Mouse (Mus musculus) embryonic facial prominence, embryonic 10.5 days (tissue): ENCODE results near the gene Vmp1. TPM values are rescaled to one million over a fixed set of nuclear protein-coding genes. Genes with fewer than 3 reads are reported as not detected.

ENCODE experiments used
- DNase-seq: peaks from one replicate; pipeline ENCODE4 v3.0.0-alpha.2; 2017; ENCODE audit warnings: low spot score
- H3K27ac ChIP-seq: fragments of 300-500 bp; sonication (generic); replicated peaks from 2 replicates; pipeline ENCODE4 v1.5.1; 2016; ENCODE audit warnings: mild to moderate bottlenecking
- H3K27me3 ChIP-seq: fragments of 300-500 bp; sonication (generic); replicated peaks from 2 replicates; pipeline ENCODE4 v1.6.1; 2016; ENCODE audit warnings: low read depth, mild to moderate bottlenecking; ENCODE audit not compliant: poor library complexity, severe bottlenecking
- H3K36me3 ChIP-seq: fragments of 300-500 bp; sonication (generic); replicated peaks from 2 replicates; pipeline ENCODE4 v1.6.1; 2016; ENCODE audit warnings: mild to moderate bottlenecking, moderate library complexity
- H3K4me1 ChIP-seq: fragments of 300-500 bp; sonication (generic); 2 replicates; pipeline ENCODE4 v1.6.1; 2016
- H3K4me3 ChIP-seq: fragments of 300-500 bp; sonication (generic); 2 replicates; pipeline ENCODE4 v1.5.1; 2016; ENCODE audit warnings: mild to moderate bottlenecking, moderate library complexity
- H3K9me3 ChIP-seq: fragments of 300-500 bp; sonication (generic); 2 replicates; pipeline ENCODE4 v1.6.1; 2016; ENCODE audit warnings: mild to moderate bottlenecking
- WGBS: fragments of 180-500 bp; shearing (Covaris S2); methylation state at CpG from one replicate; pipeline ENCODE4 v1.1.7; 2016; 5-methylcytosine and 5-hydroxymethylcytosine counted together
- polyA plus RNA-seq: library from polyadenylated mRNA; unstranded; fragments of >200 nt; fragmentation: Nextera tagmentation; extraction: Ambion mirVana; gene quantifications from 2 replicates; pipeline ENCODE4 v1.2.1, GENCODE M21; 2016

The Vmp1 gene
- polyA plus RNA-seq, 1 experiment from 2014 or later = 84.9 TPM

DNA sequence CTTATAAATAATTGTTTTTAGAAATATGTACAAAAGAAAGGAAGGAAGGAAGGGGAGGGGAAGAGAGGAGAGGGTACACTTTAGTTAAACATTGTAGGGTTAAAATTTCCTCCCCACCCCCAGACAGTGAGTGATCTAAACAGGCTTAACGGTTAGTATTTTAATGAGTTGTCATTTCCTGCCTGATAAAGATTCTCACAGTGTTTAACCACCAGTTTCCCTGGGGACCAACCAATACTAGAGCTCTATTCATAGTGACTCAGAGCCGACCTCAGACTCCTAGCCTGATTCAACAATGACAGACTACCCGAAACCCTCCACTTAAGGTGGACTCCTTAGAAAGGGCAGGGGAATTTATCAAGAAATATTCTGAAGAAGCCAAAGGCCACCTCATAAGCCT is 90.6 kb downstream of the Vmp1 start:
- H3K36me3 ChIP-seq = peaks cover 4% of the 10 kb centered on the region; the same call in 1 of the 2 replicates
- no peaks in the 10 kb centered on the region for H3K27me3 ChIP-seq
- WGBS = 32% methylated on average over 3 of the region's 3 CpGs
- H3K4me1 ChIP-seq = peaks cover 7% of the 10 kb centered on the region
- DNase-seq = no peak
- H3K27ac ChIP-seq = no peak overlapping the region
- H3K4me3 ChIP-seq = no peak overlapping the region
- no peaks in the 10 kb centered on the region for H3K9me3 ChIP-seq

DNA sequence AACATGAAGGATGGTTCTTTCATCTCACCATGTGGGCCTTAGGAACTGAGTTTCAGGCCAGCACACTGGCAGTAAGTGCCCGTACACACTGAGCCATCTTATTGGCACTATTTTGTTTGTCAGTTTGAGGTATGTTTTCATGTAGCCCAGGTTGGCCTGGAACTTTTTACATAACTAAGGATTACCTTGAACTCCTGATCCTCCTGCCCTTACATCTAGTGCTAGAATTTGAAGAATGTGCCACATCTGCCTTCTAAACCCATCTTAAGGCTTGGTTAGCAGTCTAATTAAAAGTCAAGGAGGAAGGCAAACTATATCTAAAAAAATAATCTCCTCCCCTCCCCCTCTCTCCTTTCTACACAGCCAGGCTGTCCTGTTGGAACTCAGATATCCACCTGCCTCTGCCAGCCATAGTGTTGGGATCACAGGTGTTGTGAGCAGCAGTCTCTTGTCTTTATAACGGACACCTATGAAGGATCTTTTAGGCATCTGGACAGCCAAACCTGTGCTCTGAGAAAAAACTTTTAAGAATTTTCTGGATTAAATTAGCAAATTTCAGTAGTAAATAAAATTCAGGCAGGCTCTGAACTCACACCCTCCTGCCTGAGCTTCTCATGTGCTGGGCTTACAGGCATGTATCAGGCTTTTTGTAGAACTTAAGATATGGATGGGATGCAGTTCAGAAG is 91.6 kb downstream of the Vmp1 start:
- Histone ChIP-seq H3K4me1 (peaks cover 17% of the 10 kb centered on the region), H3K9me3 (no peaks in the 10 kb centered on the region), H3K4me3 (no peak overlapping the region), H3K27ac (no peak overlapping the region), H3K27me3 (no peaks in the 10 kb centered on the region), H3K36me3 (peaks cover 4% of the 10 kb centered on the region; the same call in 1 of the 2 replicates)
- DNase-seq = no peak
- 86% methylated on average over 2 of the region's 2 CpGs for WGBS

DNA sequence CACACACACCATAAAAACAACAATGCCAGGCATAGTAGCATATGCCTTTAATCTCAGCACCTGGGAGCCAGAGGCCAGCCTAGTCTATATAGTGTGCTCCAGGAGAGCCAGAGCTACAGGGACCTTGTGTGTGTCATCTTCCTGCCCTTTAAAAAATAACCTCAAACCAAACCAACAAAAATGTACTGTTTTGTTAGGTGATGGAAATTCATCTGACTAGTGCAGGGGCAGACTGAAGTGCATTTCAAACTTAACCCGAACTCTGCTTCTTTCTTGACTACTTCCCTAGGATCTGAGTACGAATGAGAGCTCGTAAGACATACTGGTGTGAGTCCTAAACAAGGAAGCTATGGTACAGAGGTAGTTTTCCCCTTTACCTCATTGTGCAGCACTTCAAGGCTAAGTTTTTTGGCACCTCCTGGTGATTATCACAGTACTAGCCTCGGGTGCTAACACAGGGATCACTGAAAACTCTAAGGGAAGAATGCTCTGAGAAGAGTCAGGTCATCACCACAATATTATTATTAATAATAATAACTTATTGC is 92.3 kb downstream of the Vmp1 start:
- peaks cover 4% of the 10 kb centered on the region; the same call in 1 of the 2 replicates for H3K36me3 ChIP-seq
- no peak overlapping the region for H3K4me3 ChIP-seq
- 86% methylated on average over 4 of the region's 4 CpGs for WGBS

DNA sequence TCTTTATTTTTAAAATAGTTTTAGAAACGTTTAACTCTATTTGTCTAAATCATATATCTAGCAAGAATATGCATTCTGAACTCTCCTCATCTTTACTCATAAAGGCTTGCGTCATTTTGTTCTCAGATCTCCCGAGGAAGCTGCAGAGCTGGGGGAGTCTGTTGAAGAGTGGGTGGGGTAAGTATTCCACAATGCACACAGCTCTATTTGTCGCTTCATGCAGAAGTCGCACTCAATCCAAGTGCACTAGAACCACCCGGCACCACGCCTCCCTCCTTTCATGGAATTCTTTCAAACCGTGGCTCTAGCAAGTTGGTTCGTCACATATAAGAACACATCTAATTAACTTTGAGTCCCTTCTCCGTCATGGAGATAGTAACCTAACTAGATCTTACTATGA is 93.1 kb downstream of the Vmp1 start:
- H3K4me1 ChIP-seq = peaks cover 29% of the 10 kb centered on the region
- 89% methylated on average over 10 of the region's 10 CpGs for WGBS
- H3K36me3 ChIP-seq = peaks cover 4% of the 10 kb centered on the region; the same call in 1 of the 2 replicates
- DNase-seq = no peak
- H3K27me3 ChIP-seq = no peaks in the 10 kb centered on the region
- H3K27ac ChIP-seq = no peak overlapping the region
- no peak overlapping the region for H3K4me3 ChIP-seq
- H3K9me3 ChIP-seq = no peaks in the 10 kb centered on the region

More for the DNA sequence above, 92.3 kb downstream of the Vmp1 start:
- H3K9me3 ChIP-seq = no peaks in the 10 kb centered on the region
- no peak for DNase-seq
- peaks cover 24% of the 10 kb centered on the region for H3K4me1 ChIP-seq
- H3K27me3 ChIP-seq = no peaks in the 10 kb centered on the region
- H3K27ac ChIP-seq = no peak overlapping the region

DNA sequence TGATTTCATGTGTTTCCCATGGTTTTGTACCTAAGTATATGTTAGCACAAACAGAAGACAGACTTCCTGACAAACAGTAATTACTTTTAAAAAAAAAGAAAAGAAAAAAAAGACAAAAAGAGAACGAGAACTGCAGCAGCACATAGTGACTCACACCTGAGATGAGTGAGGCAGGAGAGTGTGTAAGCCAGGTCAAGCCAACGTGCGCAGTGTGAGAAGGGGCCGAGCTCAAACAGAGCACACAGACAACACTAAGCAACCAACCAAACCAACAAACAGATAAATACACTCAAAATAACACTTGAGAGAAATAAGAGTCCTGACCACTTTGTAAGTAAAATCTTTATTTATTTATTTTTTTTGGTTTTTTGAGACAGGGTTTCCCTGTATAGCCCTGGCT is 93.6 kb downstream of the Vmp1 start:
- Histone ChIP-seq H3K9me3 (no peaks in the 10 kb centered on the region), H3K36me3 (peaks cover 4% of the 10 kb centered on the region; the same call in 1 of the 2 replicates), H3K27ac (no peak overlapping the region), H3K27me3 (no peaks in the 10 kb centered on the region), H3K4me1 (peaks cover 34% of the 10 kb centered on the region), H3K4me3 (no peak overlapping the region)
- 90% methylated on average over 4 of the region's 4 CpGs for WGBS
- DNase-seq = no peak

DNA sequence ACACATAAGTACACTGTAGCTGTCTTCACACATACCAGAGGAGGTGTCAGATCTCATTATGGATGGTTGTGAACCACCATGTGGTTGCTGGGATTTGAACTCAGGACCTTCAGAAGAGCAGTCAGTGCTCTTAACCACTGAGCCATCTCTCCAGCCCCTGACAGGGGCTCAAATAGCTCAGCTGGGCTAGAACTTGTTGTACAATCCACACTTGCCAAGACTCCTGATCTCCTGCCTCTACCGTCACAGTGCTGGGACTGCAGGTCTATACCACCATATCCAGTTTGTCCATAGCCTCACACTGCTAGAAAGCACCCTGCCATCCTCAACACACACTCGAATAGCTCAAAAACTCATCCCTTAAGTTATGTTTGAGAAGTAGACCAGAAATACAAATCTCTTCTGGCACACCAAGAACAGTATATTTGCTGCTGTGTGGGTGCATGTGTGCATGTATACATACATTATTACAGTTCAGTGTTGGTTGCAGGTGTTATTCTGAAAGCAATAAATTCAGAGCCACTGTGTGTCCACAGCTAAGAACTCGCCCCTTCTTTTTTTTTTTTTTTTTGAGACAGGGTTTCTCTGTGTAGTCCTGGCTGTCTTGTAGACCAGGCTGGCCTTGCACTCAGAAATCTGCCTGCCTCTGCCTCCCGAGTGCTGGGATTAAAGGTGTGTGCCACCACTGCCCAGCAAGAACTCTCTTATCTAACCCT is 94.9 kb downstream of the Vmp1 start:
- DNase-seq = no peak
- 93% methylated on average over 4 of the region's 4 CpGs for WGBS
- Histone ChIP-seq H3K36me3 (peaks cover under 1% of the 10 kb centered on the region; the same call in 1 of the 2 replicates), H3K27ac (no peak overlapping the region), H3K4me3 (no peak overlapping the region), H3K27me3 (no peaks in the 10 kb centered on the region), H3K9me3 (no peaks in the 10 kb centered on the region), H3K4me1 (peaks cover 35% of the 10 kb centered on the region)

DNA sequence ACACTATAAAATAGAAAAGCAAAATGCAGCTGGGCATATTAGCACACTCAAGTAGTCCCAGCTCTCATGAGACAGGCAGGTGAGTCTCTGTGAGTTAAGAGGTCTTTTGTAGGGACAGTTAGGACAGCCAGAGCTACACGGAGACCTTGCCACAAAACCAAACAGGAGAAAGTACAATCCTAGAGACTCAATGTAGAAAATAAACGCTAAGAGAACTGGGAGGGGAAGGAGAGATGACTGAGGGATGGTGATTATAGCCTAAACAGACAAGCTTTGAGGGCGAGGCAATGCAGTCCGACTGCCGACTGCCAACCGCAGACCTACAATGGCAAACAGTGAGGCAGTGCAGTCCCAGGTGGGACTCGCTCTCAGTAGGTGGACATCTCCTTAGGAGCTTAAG is 95.8 kb downstream of the Vmp1 start:
- DNase-seq = no peak
- Histone ChIP-seq H3K9me3 (no peaks in the 10 kb centered on the region), H3K27me3 (no peaks in the 10 kb centered on the region), H3K4me1 (peaks cover 30% of the 10 kb centered on the region), H3K4me3 (peak overlapping the region; percentile 47), H3K36me3 (peaks cover 2% of the 10 kb centered on the region; the same call in 1 of the 2 replicates), H3K27ac (peak overlapping the region; percentile 77)
- 34% methylated on average over 7 of the region's 7 CpGs for WGBS

DNA sequence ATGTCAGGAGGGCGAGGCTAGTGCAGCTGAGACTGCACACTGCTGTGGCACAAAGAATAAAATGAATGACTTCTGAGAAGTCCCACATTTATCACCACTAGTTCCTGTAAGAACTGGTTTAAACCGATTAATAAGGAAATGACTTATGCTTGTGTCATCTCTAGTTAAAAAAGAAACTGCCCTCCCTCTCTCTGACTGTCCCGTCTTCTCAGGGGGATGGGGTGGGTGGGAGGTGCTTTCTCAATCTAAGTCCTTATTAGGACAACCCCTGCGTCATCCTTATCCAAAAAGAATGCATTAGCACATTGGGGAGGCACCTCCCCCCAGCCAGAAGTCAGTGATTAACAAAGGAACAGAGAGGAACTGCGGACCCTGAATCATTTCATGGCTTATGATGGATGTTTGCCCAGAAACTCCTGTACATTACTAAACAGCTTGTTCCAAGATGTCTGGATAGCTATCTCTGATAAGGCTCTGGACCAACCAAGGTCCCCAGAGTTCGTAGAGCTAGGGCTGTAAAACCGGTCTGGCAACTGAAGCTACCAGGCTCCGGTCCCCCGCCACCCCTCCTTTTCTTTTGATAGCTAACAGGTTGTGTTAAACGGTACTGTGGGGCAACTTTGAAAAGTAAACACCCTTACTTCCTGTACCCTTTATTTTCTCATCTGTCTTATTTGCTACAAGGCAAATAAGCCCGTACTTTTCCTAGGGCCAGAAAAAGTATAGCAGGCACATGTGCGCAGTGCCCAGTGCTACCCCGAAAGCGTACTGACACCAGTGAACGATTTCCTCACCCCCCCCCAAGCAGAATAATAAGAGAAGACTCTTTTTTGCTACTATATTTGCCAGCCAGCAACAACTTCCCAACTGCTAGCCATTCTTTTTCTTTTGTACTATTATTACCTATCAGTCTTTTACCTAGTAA is 96.5 kb downstream of the Vmp1 start:
- Histone ChIP-seq H3K4me1 (peaks cover 30% of the 10 kb centered on the region), H3K27me3 (no peaks in the 10 kb centered on the region), H3K9me3 (no peaks in the 10 kb centered on the region), H3K27ac (peak overlapping the region; percentile 77), H3K4me3 (peak overlapping the region; percentile 47), H3K36me3 (peaks cover 3% of the 10 kb centered on the region; the same call in 1 of the 2 replicates)
- 6% methylated on average over 15 of the region's 15 CpGs for WGBS
- peak; percentile 63 for DNase-seq

DNA sequence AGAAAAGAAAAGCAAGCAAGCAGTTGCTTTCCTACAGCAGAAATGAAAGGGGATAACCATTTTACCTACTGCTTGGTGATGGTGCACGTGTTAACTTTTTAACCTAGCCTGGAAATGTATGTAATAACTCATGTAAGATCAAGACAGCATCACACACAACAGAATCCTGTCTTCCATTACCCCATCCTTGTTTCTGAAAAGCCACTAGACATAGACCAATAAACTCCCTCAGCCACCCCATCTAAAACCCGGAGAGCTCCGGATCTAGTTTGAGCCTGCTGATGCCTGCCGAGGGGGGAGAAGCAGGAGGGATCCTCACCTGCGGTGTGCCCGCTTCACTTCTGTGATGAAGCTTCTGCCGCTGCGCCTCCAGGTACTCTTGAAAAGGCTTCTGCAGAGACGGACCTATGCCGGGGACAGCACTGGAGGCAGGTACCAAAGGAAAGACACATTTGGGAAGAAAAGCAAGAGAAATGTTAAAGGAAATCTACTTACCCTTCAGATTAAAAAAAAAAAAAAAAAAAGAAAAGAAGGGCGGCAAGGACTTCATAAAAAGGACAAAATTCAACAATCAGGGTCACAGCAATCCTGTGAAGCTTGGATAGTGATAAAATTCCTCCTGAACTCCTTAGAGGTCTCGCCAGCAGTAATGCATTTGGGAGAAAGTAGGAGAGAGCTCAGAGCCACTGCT is 97.3 kb downstream of the Vmp1 start:
- Histone ChIP-seq H3K27ac (peak overlapping the region; percentile 77), H3K4me3 (peak overlapping the region; percentile 47), H3K27me3 (no peaks in the 10 kb centered on the region), H3K9me3 (no peaks in the 10 kb centered on the region), H3K4me1 (peaks cover 36% of the 10 kb centered on the region), H3K36me3 (peaks cover 3% of the 10 kb centered on the region; the same call in 1 of the 2 replicates)
- 17% methylated on average over 12 of the region's 12 CpGs for WGBS
- peak; percentile 37 for DNase-seq

DNA sequence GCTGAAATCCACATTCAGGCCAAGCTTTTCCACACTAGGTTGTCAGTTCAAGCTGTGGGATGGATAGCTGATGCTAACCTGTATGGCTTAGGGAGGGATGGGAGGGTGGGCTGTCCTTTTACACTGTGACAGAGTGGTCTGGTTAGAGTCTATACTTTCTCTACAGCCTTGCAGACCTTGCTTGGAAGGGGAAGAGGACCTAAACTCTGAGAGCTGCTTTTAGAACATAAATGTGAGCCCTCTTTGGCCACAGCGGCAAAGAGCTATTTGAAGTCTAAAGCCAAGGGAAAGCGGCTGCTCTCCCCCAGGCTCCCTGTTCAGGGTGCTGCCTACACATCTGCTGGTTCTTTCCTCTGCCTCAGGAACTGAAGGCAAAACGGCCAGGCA is 98.0 kb downstream of the Vmp1 start:
- 46% methylated on average over 3 of the region's 3 CpGs for WGBS
- H3K27ac ChIP-seq = peak overlapping the region; percentile 73

DNA sequence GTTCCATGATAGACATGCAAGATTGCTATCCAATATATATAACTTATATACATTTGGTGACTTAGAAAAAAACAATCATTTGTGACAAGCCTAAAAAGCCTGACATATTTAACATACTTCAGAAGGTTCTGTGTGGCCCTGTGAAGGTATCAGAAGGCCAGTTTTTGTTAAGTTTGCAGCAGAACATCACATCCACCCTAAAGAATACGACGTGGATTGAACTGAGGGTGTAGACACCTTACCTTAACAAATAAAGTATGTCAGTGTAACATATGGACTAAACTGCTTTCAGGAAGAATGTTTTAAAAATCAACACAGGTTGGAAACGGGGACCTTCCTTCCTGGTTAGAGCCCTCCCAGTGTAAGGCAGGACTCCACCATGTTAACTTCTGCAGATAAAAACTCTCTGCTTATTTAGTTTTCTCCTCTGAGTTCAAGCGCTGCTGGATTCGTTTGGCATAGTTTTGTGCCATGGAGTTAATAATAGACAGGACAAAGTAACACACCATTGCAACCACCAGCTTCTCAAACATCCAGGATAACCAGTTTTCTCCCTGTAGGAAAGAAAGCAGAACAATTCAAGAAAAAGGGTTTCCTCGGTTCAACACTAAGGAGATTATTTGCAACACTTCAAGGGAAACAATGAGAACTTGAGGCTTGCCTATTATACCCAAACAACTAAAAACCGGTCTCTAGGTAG is 98.6 kb downstream of the Vmp1 start:
- Histone ChIP-seq H3K27me3 (no peaks in the 10 kb centered on the region), H3K27ac (peak overlapping the region; percentile 73), H3K36me3 (0 out of 2 replicates have a peak, but pooled peaks cover 3% of the 10 kb centered on the region), H3K9me3 (no peaks in the 10 kb centered on the region), H3K4me3 (peak overlapping the region; percentile 34), H3K4me1 (peaks cover 49% of the 10 kb centered on the region)
- DNase-seq = no peak
- WGBS = 74% methylated on average over 7 of the region's 7 CpGs

More for the DNA sequence above, 98.0 kb downstream of the Vmp1 start:
- no peak for DNase-seq
- Histone ChIP-seq H3K4me1 (peaks cover 44% of the 10 kb centered on the region), H3K9me3 (no peaks in the 10 kb centered on the region), H3K27me3 (no peaks in the 10 kb centered on the region), H3K4me3 (peak overlapping the region; percentile 34), H3K36me3 (peaks cover 3% of the 10 kb centered on the region; the same call in 1 of the 2 replicates)
